Mouse (Mus musculus) spleen, postnatal 4 days (tissue): ENCODE data around the gene Zswim8.
A peak's percentile ranks its signal among the peaks of the same experiment; 100 is the strongest.

Experiments
- DNase-seq, 2 experiments: peaks; one replicate each; pipeline ENCODE4 v3.0.0; 2022; ENCODE audit warnings: low spot score in 2 of 2

The Zswim8 gene

GRCm38 (mm10) chr14:20707201-20708190 is at the start of gene Zswim8:
Zswim8 (plus strand) TSS chr14:20707552.
- DNase-seq = peak; percentile 83 to 91

- no peak for DNase-seq
Measured at GRCm38 (mm10) chr14:20658326-20658725, 49.0 kb upstream of the Zswim8 start.

GRCm38 (mm10) chr14:20658902-20659301 is 48.5 kb upstream of the Zswim8 start:
- DNase-seq = no peak

- DNase-seq = no peak
Measured at GRCm38 (mm10) chr14:20659687-20660086, 47.7 kb upstream of the Zswim8 start.

GRCm38 (mm10) chr14:20660827-20661660 is 46.3 kb upstream of the Zswim8 start:
- DNase-seq = peak; percentile 91 to 95

GRCm38 (mm10) chr14:20661661-20662331 is 45.6 kb upstream of the Zswim8 start:
- peak in 1 of 2 experiments; percentile 65 for DNase-seq

- no peak for DNase-seq
Measured at GRCm38 (mm10) chr14:20662740-20663139, 44.6 kb upstream of the Zswim8 start.

GRCm38 (mm10) chr14:20663601-20664000 is 43.8 kb upstream of the Zswim8 start:
- no peak for DNase-seq

GRCm38 (mm10) chr14:20664436-20664835 is 42.9 kb upstream of the Zswim8 start:
- no peak for DNase-seq

GRCm38 (mm10) chr14:20667469-20667868 is 39.9 kb upstream of the Zswim8 start:
- DNase-seq = no peak

- DNase-seq = no peak
Measured at GRCm38 (mm10) chr14:20668154-20668810, 39.1 kb upstream of the Zswim8 start, which contains the start of gene Synpo2l. Synpo2l (minus strand) TSS chr14:20668354.

GRCm38 (mm10) chr14:20672990-20673389 is 34.4 kb upstream of the Zswim8 start:
- DNase-seq = peak; percentile 50 to 72

- peak in 1 of 2 experiments; percentile 19 for DNase-seq
Measured at GRCm38 (mm10) chr14:20673735-20674063, 33.7 kb upstream of the Zswim8 start.

- DNase-seq = peak; percentile 98 to 99
Measured at GRCm38 (mm10) chr14:20674064-20674833, 33.1 kb upstream of the Zswim8 start, which contains the start of gene Sec24c. Sec24c (plus strand) TSS chr14:20674308.

GRCm38 (mm10) chr14:20677906-20678305 is 29.4 kb upstream of the Zswim8 start:
- no peak for DNase-seq

GRCm38 (mm10) chr14:20681742-20682141 is 25.6 kb upstream of the Zswim8 start:
- no peak for DNase-seq

- DNase-seq = no peak
Measured at GRCm38 (mm10) chr14:20682498-20682897, 24.9 kb upstream of the Zswim8 start.

GRCm38 (mm10) chr14:20686576-20686975 is 20.8 kb upstream of the Zswim8 start:
- DNase-seq = no peak

- no peak for DNase-seq
Measured at GRCm38 (mm10) chr14:20689009-20689408, 18.3 kb upstream of the Zswim8 start.

GRCm38 (mm10) chr14:20691772-20692171 is 15.6 kb upstream of the Zswim8 start:
- no peak for DNase-seq
